Mouse (Mus musculus) CD4-positive helper T cell, adult 2 months (primary cell): Measurements from ENCODE around the gene Dus2.
"Not testable (repeated sequence)": the region's sequence is repeated elsewhere in the genome, so short reads cannot be mapped to it uniquely, and the experiment has no call there.

Experiments used
- DNase-seq: peaks from one replicate; pipeline ENCODE4 v3.0.0-alpha.2; 2012; ENCODE audit warnings: low read depth, missing footprints, low spot score

Dus2 gene

GRCm38 (mm10) chr8:105988546-105988945 is 2.6 kb upstream of the Dus2 start:
- no peak for DNase-seq

GRCm38 (mm10) chr8:105991546-105991945 is 409 bp downstream of the Dus2 start:
- peak; percentile 16 for DNase-seq

DNA sequence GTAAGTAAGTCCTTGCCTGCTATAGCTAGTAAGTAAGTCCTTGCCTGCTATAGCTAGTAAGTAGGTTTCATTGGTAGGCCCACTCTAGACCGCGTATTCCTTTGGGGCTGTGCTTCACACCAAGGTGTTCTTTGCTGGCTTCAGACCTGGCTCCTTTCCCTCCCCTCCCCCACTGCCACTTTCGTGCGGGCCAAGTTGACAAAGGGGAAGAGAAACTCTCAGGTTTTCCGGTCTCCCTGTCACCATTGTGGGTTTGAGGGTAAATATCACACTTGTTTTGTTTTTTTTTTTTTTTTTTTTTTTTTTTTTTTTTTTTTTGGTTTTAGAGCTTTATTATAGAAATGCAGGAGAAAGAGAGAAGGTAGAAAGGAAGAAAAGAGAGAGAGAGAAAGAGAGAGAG is 1.4 kb downstream of the Dus2 start:
- DNase-seq, result peak; percentile 79

DNA sequence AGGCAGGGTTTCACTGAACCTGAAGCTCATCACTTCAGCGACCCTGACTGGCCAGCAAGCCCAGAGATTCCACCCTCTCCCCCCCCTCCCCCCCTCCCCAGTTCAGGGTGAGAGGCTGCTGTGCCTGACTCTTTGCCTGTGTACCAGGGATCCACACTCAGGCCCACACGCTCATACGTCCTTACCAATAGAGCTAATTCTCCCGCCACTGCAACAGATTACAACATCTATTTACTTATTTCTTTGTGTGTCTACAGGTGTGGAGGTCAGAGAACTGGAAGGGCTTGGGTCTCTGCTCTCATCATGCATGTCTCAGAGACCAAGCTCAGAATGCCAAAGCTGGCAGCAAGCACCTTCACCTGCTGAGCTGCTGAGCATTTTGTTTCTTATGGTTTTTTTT is 2.1 kb downstream of the Dus2 start:
- DNase-seq, result no peak

DNA sequence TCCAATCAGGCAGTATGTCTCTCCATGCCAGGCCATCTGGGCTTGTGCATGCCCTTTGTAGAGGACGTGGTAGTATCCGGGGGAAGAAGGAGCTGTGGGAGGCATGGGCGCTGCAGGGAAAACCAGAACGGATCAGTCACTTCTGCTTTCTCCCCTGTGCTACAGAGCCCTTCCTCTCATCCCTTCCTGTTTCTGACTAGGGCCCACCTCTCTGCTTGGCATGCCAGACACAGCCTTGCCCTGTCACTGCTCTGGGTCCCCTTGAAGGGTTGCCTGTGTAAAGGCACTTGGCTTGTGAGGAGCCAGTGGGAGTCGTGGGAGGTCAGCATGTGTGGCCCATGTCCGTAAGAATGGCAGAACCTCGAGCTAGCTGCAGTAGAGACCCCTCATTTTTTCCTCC is 5.2 kb downstream of the Dus2 start:
- DNase-seq, result no peak

- no peak for DNase-seq
Observed at GRCm38 (mm10) chr8:105998971-105999370, 7.8 kb downstream of the Dus2 start.

GRCm38 (mm10) chr8:106001908-106002307 is 10.8 kb downstream of the Dus2 start:
- no peak for DNase-seq

GRCm38 (mm10) chr8:106004538-106005207 is 13.5 kb downstream of the Dus2 start:
- DNase-seq, result no peak

- no peak for DNase-seq
Observed at GRCm38 (mm10) chr8:106005875-106006274, 14.7 kb downstream of the Dus2 start, which contains the start of gene Dpep2nb. Dpep2nb (minus strand) TSS chr8:106005975.

GRCm38 (mm10) chr8:106006413-106006812 is 15.3 kb downstream of the Dus2 start:
- DNase-seq, result peak; percentile 22

DNA sequence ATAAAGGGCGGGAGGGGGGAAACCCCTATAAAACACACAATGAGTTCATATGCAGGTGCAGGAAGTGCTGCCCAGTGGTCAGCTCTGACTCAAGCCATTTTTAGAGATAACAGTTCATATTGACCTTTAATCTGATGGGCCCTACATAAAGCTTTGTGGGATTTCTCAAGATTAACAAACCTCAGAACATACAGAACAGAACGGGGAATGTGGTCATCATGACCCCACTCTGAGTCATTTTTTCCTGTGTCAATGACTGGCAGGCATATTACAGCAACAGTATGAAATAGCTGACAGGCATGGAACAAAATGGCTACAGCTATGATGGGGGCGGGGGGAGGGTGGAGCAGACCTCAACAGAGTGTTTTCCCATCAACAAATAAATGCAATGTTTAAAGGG is 16.0 kb downstream of the Dus2 start:
- peak; percentile 87 for DNase-seq

DNA sequence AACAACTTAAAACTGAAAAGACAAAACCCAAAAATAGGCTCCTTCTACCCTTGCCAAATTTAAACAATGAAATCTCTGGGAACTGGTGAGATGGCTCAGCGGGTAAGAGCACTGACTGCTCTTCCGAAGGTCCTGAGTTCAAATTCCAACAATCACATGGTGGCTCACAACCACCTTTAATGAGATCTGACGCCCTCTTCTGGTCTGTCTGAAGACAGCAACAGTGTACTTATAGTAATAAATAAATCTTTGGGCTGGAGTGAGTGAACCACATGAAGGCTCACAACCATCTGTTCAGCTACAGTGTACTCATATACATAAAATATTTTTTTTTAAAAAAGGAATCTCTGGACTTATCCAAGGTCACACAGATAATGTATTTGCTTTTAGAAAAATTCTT is 16.8 kb downstream of the Dus2 start:
- DNase-seq, result peak; percentile 26

- DNase-seq, result peak; percentile 93
Observed at GRCm38 (mm10) chr8:106010748-106011642, 19.9 kb downstream of the Dus2 start.

DNA sequence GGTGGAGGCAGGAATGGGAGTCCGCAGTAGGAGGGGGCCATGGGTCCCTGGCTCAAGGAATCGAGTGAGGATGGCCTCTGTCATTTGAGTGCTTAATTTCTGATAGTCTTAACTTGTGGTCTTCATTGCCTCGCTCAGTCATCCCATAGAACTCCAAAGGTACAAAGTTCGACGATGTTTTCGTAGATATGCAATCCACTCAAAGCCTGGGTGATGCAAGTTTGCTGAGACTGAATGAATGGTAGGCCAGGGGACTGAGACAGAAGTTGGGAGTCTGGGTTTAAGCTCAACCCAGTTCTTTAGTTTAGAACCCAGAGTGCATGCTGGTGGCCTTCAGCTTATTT is 20.5 kb downstream of the Dus2 start, which contains the start of gene Ddx28:
TSS of gene Ddx28 (minus strand) at position 240 of the 344 bp plus-strand sequence.
- DNase-seq, result no peak

DNA sequence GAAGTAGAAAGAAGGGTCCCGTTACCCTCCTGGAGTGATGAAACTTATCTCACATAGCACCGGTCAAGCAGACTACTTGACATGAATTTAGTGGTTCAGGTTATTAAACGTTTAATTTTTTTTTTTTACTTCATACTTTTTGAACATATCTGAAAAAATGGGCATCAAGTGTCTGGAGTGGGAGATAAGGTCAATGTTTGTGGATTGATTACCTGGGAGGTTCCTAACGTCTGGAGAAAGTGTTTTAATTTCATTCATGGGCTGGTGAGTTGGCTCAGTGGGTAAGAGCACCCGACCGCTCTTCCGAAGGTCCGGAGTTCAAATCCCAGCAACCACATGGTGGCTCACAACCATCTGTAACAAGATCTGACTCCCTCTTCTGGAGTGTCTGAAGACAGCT is 21.1 kb downstream of the Dus2 start:
- not testable (repeated sequence) for DNase-seq

GRCm38 (mm10) chr8:106016284-106016683 is 25.1 kb downstream of the Dus2 start:
- DNase-seq, result no peak

DNA sequence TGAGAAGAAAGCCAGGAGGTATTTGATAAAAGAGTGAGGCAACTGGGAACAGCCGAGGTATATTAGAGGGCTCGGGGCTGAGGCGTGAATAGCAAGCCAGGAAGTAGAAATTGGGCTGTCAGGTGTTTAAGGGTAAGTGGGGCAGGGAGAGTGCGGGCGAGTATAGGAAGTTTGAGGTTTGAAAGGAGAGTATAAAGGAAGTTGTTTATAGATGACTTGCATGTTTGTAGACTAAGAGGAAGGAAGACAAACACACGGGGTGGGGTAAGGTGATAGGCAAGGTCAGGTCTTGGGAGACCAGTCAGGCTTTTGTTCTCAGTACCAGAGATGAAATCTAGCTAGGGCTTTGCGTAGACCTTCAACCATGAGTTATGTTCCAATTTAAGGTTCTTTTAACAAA is 26.0 kb downstream of the Dus2 start:
- peak; percentile 72 for DNase-seq

- no peak for DNase-seq
Observed at GRCm38 (mm10) chr8:106018039-106018438, 26.9 kb downstream of the Dus2 start.

DNA sequence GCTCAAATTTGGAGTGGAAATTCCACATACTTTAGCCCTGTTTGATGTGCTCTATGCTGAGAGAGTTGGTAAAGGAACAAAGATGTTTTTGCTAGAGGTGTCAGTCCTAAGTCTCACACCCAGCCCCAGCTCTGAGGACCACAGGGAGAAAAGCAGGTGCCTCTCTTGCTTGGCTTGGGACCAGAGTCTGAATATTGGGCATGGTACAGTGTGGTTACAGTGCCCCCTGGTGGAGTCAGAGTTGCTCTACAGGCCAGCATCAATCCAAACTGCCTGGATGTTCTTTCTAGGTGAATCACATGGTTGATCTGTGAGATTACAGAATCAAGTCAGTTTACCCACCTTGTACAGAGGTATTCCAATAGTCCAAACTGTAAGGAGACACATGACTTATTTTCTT is 31.3 kb downstream of the Dus2 start:
- peak; percentile 76 for DNase-seq

DNA sequence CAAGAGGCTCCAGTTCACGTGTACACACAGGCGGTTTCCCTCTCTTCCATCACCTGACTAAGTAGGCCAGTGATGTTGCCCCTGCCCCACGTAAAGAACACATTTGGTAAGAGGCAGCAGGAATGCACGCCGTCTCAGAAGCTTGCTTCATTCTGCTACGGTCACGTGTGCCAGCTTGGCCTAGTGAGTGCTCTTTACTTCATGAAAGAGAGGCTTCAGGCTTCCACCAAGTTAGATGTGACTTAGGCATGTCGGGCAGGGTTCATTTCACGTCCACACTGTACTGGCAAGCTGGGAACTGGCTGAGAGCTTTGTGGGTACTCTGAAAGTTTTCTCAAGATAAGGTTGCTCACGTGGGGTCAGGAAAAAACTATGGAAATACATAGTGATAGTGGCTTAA is 47.6 kb downstream of the Dus2 start:
- no peak for DNase-seq

DNA sequence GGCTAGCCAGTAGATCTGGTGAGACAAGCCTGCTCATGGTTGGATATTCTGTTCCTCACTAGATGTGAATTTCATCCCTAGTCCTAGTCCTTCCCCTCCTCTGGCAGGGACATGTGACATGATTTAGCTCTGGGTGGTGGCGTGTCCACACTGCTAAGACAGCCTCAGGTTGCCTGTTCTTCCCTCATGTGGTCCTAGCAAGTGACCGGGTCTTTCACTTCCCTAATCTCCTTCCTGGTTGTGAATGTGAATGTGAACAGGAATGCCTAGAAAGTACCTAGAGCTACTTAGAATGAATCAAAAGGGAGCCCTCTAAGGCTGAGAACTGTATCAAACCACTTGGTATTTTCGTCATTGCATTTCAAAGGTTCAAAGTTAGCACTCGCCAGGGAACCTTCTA is 48.5 kb downstream of the Dus2 start:
- DNase-seq, result no peak

DNA sequence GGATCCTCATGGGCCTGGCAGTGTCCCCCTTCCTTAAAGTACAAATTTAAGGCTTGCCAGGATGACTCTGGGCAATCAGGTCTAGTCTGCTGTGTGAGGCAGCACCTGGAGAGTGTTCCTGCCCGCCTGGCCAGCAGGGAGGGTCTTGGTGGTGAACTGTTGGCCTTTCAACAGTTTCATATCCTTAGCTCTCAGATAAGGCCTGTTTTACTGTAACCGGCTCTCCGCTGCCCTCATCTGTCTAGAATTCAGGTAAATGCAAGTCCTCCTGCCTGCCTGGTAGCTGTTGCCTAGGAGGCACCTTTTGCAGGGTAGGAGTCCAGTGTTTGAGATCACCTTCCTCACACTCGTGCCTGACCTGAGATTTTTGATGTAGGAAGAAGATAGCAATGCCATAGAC is 49.1 kb downstream of the Dus2 start:
- DNase-seq, result no peak

DNA sequence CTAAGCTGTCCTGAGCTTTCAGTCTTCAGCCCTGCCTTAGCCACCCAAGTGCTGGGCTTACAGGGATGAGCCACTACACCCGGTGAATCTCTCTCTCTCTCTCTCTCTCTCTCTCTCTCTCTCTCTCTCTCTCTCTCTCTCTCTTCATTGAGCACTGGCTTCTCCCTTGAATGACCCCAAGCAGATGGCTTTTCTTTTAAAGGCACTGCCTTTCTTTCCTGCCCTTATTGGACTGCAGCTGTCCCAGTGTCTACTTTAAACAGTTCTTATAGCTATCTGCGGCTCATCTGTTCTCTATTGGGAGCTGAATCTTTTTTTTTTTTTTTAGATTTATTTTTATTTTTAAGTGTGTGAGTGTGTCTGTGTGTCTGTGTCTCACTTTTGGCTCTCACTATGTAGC is 51.9 kb downstream of the Dus2 start:
- no peak for DNase-seq
